Mouse (Mus musculus) heart, postnatal 0 days (tissue): ENCODE data around the gene Mettl1.

Source experiments
- CTCF ChIP-seq: IDR thresholded peaks from 2 replicates; pipeline ENCODE4 v1.5.1; 2016; ENCODE audit warnings: antibody characterized with exemption, control low read depth, low read depth
- EP300 ChIP-seq: IDR thresholded peaks from 2 replicates; pipeline ENCODE4 v1.6.1; 2016; ENCODE audit warnings: antibody characterized with exemption, low read depth

DNA sequence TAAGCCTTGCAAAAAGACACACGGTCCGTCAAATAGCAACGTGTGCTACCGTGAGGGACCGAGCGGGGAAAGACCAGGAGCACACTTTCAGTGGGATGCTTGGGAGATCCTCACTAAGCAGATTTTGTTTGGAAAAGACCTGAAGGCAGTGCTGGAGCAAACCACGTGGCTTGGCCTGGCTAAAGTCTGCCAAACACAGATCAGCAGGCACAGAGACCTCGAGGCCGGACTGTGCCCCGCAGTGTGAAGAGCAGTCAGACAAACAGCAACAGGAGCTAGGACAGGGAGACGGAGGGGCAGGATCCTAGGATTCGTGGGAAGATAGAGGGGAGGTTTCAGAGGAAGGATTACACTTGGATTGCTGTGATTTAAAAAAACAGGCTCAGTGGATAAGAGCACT, 4.9 kb upstream of the Mettl1 start:
- no peak for TF ChIP-seq CTCF
- TF ChIP-seq EP300 = no peak
